Mouse (Mus musculus) midbrain, embryonic 16.5 days (tissue): ENCODE data around the gene Pgam1. TPM values are rescaled to one million over a fixed set of nuclear protein-coding genes. Genes with fewer than 3 reads are reported as not detected.

Source experiments
- ATAC-seq: fragments of 200-750 bp; cut with Nextera tagmentation; 2 replicates; pipeline ENCODE4 v1.8.0; 2017; ENCODE audit warnings: moderate TSS enrichment
- H3K27ac ChIP-seq: fragments of 300-500 bp; sonication (generic); 2 replicates; pipeline ENCODE4 v1.5.1; 2014; ENCODE audit warnings: mild to moderate bottlenecking, low read length, mixed read lengths
- H3K27me3 ChIP-seq: fragments of 300-500 bp; sonication (generic); 2 replicates; pipeline ENCODE4 v1.6.1; 2014; ENCODE audit warnings: low read depth, low read length, mixed read lengths; ENCODE audit not compliant: control insufficient read depth, insufficient read depth
- H3K36me3 ChIP-seq: fragments of 300-500 bp; sonication (generic); 2 replicates; pipeline ENCODE4 v1.6.1; 2014; ENCODE audit warnings: mild to moderate bottlenecking, low read length, moderate library complexity, mixed read lengths; ENCODE audit not compliant: control insufficient read depth, insufficient read depth
- H3K4me1 ChIP-seq: fragments of 300-500 bp; sonication (generic); 2 replicates; pipeline ENCODE4 v1.6.1; 2014; ENCODE audit warnings: mild to moderate bottlenecking, low read length, mixed read lengths; ENCODE audit not compliant: control insufficient read depth, insufficient read depth
- H3K4me2 ChIP-seq: fragments of 300-500 bp; sonication (generic); 2 replicates; pipeline ENCODE4 v1.6.1; 2014; ENCODE audit warnings: mild to moderate bottlenecking, low read length, mixed read lengths
- H3K4me3 ChIP-seq: fragments of 300-500 bp; sonication (generic); 2 replicates; pipeline ENCODE4 v1.5.1; 2014; ENCODE audit warnings: low read depth, mild to moderate bottlenecking, low read length, moderate library complexity, mixed read lengths
- H3K9ac ChIP-seq: fragments of 300-500 bp; sonication (generic); 2 replicates; pipeline ENCODE4 v1.6.1; 2014; ENCODE audit warnings: low read depth, low read length, mixed read lengths
- H3K9me3 ChIP-seq: fragments of 300-500 bp; sonication (generic); replicated peaks from 2 replicates; pipeline ENCODE4 v1.6.1; 2014; ENCODE audit warnings: mild to moderate bottlenecking, low read length, mixed read lengths; ENCODE audit not compliant: control insufficient read depth, poor library complexity, severe bottlenecking
- WGBS: fragments of 180-500 bp; shearing (Covaris S2); extraction: QIAGEN DNeasy Blood & Tissue Kit; methylation state at CpG from one replicate; pipeline ENCODE4 v1.1.7; 2014; 5-methylcytosine and 5-hydroxymethylcytosine counted together
- polyA plus RNA-seq: library from polyadenylated mRNA; unstranded; fragments of >200 nt; fragmentation: Nextera tagmentation; extraction: Ambion mirVana; gene quantifications from 2 replicates; pipeline ENCODE4 v1.2.1, GENCODE M21; 2015

Pgam1 gene
- polyA plus RNA-seq, 1 experiment from 2014 or later: 565 TPM

GRCm38 (mm10) chr19:41952287-41952686 is 40.6 kb downstream of the Pgam1 start:
- Histone ChIP-seq H3K27ac (no peak overlapping the region), H3K27me3 (no peaks in the 10 kb centered on the region), H3K9me3 (no peaks in the 10 kb centered on the region), H3K4me1 (no peaks in the 10 kb centered on the region), H3K36me3 (peaks cover 55% of the 10 kb centered on the region), H3K9ac (no peak overlapping the region), H3K4me3 (no peak overlapping the region), H3K4me2 (no peak overlapping the region)
- WGBS: 84% methylated on average over 4 of the region's 4 CpGs
- no peak for ATAC-seq

GRCm38 (mm10) chr19:41953574-41953973 is 41.9 kb downstream of the Pgam1 start:
- no peak for ATAC-seq
- Histone ChIP-seq H3K9ac (no peak overlapping the region), H3K9me3 (no peaks in the 10 kb centered on the region), H3K27ac (no peak overlapping the region), H3K27me3 (no peaks in the 10 kb centered on the region), H3K4me1 (no peaks in the 10 kb centered on the region), H3K36me3 (peaks cover 50% of the 10 kb centered on the region), H3K4me2 (no peak overlapping the region), H3K4me3 (no peak overlapping the region)
- 89% methylated on average over 3 of the region's 3 CpGs for WGBS

Other genes with a start within 250 kb of the Pgam1 start
- 18.2 and 21.4 TPM in 2 replicates for gene Slit1, start 168.3 kb upstream of the Pgam1 start, polyA plus RNA-seq
- 4.3 TPM in 2 replicates for gene Arhgap19, start 109.9 kb upstream of the Pgam1 start, polyA plus RNA-seq
- 27.3 and 28.2 TPM in 2 replicates for gene Frat1, start 82.0 kb upstream of the Pgam1 start, polyA plus RNA-seq
- 5.0 and 5.6 TPM in 2 replicates for gene Frat2, start 63.8 kb upstream of the Pgam1 start, polyA plus RNA-seq
- gene Rrp12, start 15.8 kb upstream of the Pgam1 start, polyA plus RNA-seq: 19.2 TPM in 2 replicates
- 59.1 and 61.3 TPM in 2 replicates for gene Exosc1, start 21.5 kb downstream of the Pgam1 start, polyA plus RNA-seq
- 84.2 and 90.2 TPM in 2 replicates for gene Zdhhc16, start 21.6 kb downstream of the Pgam1 start, polyA plus RNA-seq
- gene Mms19, start 69.2 kb downstream of the Pgam1 start, polyA plus RNA-seq: 27.0 and 31.9 TPM in 2 replicates
- 9.1 and 10.1 TPM in 2 replicates for gene Ubtd1, start 69.8 kb downstream of the Pgam1 start, polyA plus RNA-seq
- 0.71 and 0.94 TPM in 2 replicates for gene Ankrd2, start 124.1 kb downstream of the Pgam1 start, polyA plus RNA-seq
- gene Hoga1, start 133.7 kb downstream of the Pgam1 start, polyA plus RNA-seq: 1.6 and 1.7 TPM in 2 replicates
- not detected in 2 replicates for gene 4933411K16Rik, start 140.3 kb downstream of the Pgam1 start, polyA plus RNA-seq
- 160 and 163 TPM in 2 replicates for gene Morn4, start 174.4 kb downstream of the Pgam1 start, polyA plus RNA-seq
- gene Pi4k2a, start 178.5 kb downstream of the Pgam1 start, polyA plus RNA-seq: 27.8 and 28.5 TPM in 2 replicates
- 4.9 and 8.3 TPM in 2 replicates for gene Avpi1, start 217.1 kb downstream of the Pgam1 start, polyA plus RNA-seq
- 1.4 and 1.8 TPM in 2 replicates for gene Marveld1, start 235.5 kb downstream of the Pgam1 start, polyA plus RNA-seq